Mouse (Mus musculus): ENCODE data around the gene Arhgap20. TPM values are rescaled to one million over a fixed set of nuclear protein-coding genes. Genes with fewer than 3 reads are reported as not detected.

Gene Arhgap20
- polyA plus RNA-seq, 1 experiment from 2014 or later, result 2.8 TPM

- no peak overlapping the region for H3K9ac ChIP-seq (replicated peaks)
- H3K27me3 ChIP-seq, result no peaks in the 10 kb centered on the region
- H3K4me2 ChIP-seq, result no peak overlapping the region
- no peaks in the 10 kb centered on the region for H3K9me3 ChIP-seq
- H3K4me1 ChIP-seq (replicated peaks), result no peaks in the 10 kb centered on the region
- no peak for ATAC-seq (ENCODE audit: insufficient number of reproducible peaks, insufficient read depth, low FRiP score, low TSS enrichment, low read depth)
- no peaks in the 10 kb centered on the region for H3K36me3 ChIP-seq
- 90% methylated on average over 9 of the region's 9 CpGs for WGBS
- no peak overlapping the region for H3K4me3 ChIP-seq (replicated peaks)
- no peak overlapping the region for H3K27ac ChIP-seq
Observed at GRCm38 (mm10) chr9:51799156-51799555, 34.0 kb downstream of the Arhgap20 start.

- Histone ChIP-seq H3K4me1 (replicated peaks) (no peaks in the 10 kb centered on the region), H3K36me3 (no peaks in the 10 kb centered on the region), H3K27ac (no peak overlapping the region), H3K4me3 (replicated peaks) (no peak overlapping the region), H3K9me3 (0 out of 2 replicates have a peak, but pooled peaks cover 3% of the 10 kb centered on the region), H3K27me3 (no peaks in the 10 kb centered on the region), H3K4me2 (no peak overlapping the region), H3K9ac (replicated peaks) (no peak overlapping the region)
- ATAC-seq (ENCODE audit: insufficient number of reproducible peaks, insufficient read depth, low FRiP score, low TSS enrichment, low read depth), result no peak
- 81% methylated on average over 3 of the region's 3 CpGs for WGBS
Observed at GRCm38 (mm10) chr9:51807272-51807671, 42.1 kb downstream of the Arhgap20 start.

DNA sequence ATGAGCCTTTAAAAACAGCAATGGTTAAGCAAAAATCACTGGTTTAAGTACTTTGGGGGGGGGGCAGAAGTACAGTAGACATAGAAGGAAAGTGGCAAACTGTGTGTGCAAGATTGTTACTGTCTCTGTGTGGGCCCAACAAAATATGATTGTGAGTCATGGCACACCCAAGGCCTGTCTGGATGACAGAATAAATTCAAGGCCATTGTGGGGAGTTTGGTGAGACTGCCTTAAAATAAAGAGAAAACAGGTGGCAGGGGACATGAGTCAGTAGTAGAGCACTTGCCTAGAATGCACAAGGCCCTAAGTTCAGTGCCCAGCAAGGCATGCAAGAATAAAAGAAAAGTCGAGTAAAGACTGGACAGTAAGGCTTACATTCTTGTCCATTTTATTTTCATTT lies 47.8 kb downstream of the Arhgap20 start:
- no peak overlapping the region for H3K9ac ChIP-seq (replicated peaks)
- no peak overlapping the region for H3K4me3 ChIP-seq (replicated peaks)
- no peaks in the 10 kb centered on the region for H3K4me1 ChIP-seq (replicated peaks)
- no peak overlapping the region for H3K27ac ChIP-seq
- WGBS, result 90% methylated on average over 1 of the region's 1 CpGs
- no peaks in the 10 kb centered on the region for H3K27me3 ChIP-seq
- no peaks in the 10 kb centered on the region for H3K36me3 ChIP-seq
- H3K4me2 ChIP-seq, result no peak overlapping the region
- ATAC-seq (ENCODE audit: insufficient number of reproducible peaks, insufficient read depth, low FRiP score, low TSS enrichment, low read depth), result no peak
- H3K9me3 ChIP-seq, result no peaks in the 10 kb centered on the region

- H3K4me1 ChIP-seq (replicated peaks), result no peaks in the 10 kb centered on the region
- H3K27ac ChIP-seq, result no peak overlapping the region
- no peaks in the 10 kb centered on the region for H3K36me3 ChIP-seq
- no peak overlapping the region for H3K4me3 ChIP-seq (replicated peaks)
- no peak for ATAC-seq (ENCODE audit: insufficient number of reproducible peaks, insufficient read depth, low FRiP score, low TSS enrichment, low read depth)
- H3K27me3 ChIP-seq, result no peaks in the 10 kb centered on the region
- no peak overlapping the region for H3K4me2 ChIP-seq
- WGBS, result 83% methylated on average over 7 of the region's 7 CpGs
- no peak overlapping the region for H3K9ac ChIP-seq (replicated peaks)
- no peaks in the 10 kb centered on the region for H3K9me3 ChIP-seq
Observed at GRCm38 (mm10) chr9:51824516-51824915, 59.4 kb downstream of the Arhgap20 start.

DNA sequence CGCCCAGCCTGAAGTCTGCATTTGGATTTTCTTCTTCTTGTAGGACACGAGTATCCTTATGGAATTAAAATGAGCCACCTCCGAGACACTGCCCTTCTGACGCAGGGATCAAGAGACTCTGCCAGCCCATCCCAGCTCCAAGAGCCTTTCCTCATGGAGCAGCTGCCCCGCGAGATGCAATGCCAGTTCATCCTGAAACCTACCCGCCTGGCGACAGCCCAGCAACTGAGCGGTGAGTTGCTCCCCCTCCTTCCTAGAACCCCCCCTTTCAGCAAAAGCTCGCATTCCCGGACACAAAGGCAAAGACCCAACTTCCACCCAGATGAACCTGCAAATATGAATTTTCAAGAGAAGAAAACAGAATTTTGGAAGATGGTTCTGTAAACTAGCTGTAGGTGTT lies 66.5 kb downstream of the Arhgap20 start:
- no peak overlapping the region for H3K27ac ChIP-seq
- whole genome bisulfite sequencing, result 81% methylated on average over 11 of the region's 11 CpGs
- no peak for ATAC-seq (ENCODE audit: insufficient number of reproducible peaks, insufficient read depth, low FRiP score, low TSS enrichment, low read depth)

DNA sequence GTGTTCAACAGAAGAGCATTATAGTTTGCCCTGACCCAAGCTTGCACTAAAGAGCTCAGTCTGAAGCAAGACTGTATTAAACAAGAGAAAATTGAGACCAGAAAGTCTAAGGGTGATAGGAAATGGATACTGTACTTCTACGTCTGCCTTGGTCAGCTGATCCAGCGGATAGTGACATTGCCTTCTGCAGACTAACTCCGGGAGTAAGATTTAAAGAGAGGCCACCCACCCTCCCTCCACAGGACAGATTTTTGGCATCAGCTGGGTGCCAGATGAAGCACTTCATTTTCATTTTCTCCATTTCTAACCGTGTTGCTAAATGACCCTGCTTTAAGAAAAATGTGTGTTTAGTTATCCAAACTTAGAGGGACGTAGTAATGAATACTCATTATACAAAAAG lies 67.2 kb downstream of the Arhgap20 start:
- Histone ChIP-seq H3K4me2 (no peak overlapping the region), H3K27ac (no peak overlapping the region), H3K27me3 (no peaks in the 10 kb centered on the region), H3K4me1 (replicated peaks) (0 out of 2 replicates have a peak, but pooled peaks cover 2% of the 10 kb centered on the region), H3K36me3 (no peaks in the 10 kb centered on the region), H3K9ac (replicated peaks) (no peak overlapping the region), H3K4me3 (replicated peaks) (no peak overlapping the region), H3K9me3 (no peaks in the 10 kb centered on the region)
- ATAC-seq (ENCODE audit: insufficient number of reproducible peaks, insufficient read depth, low FRiP score, low TSS enrichment, low read depth), result no peak
- 55% methylated on average over 5 of the region's 5 CpGs for WGBS

More for the DNA sequence above, 66.5 kb downstream of the Arhgap20 start:
- H3K4me3 ChIP-seq (replicated peaks), result no peak overlapping the region
- 0 out of 2 replicates have a peak, but pooled peaks cover 2% of the 10 kb centered on the region for H3K4me1 ChIP-seq (replicated peaks)
- H3K9ac ChIP-seq (replicated peaks), result no peak overlapping the region
- no peaks in the 10 kb centered on the region for H3K27me3 ChIP-seq
- H3K36me3 ChIP-seq, result no peaks in the 10 kb centered on the region
- H3K4me2 ChIP-seq, result no peak overlapping the region
- H3K9me3 ChIP-seq, result no peaks in the 10 kb centered on the region

- Histone ChIP-seq H3K36me3 (no peaks in the 10 kb centered on the region), H3K27ac (no peak overlapping the region), H3K4me3 (replicated peaks) (no peak overlapping the region), H3K4me2 (no peak overlapping the region), H3K27me3 (no peaks in the 10 kb centered on the region), H3K9ac (replicated peaks) (no peak overlapping the region), H3K9me3 (no peaks in the 10 kb centered on the region), H3K4me1 (replicated peaks) (no peaks in the 10 kb centered on the region)
- whole genome bisulfite sequencing, result 82% methylated on average over 7 of the region's 7 CpGs
- no peak for ATAC-seq (ENCODE audit: insufficient number of reproducible peaks, insufficient read depth, low FRiP score, low TSS enrichment, low read depth)
Observed at GRCm38 (mm10) chr9:51837716-51838115, 72.6 kb downstream of the Arhgap20 start.

DNA sequence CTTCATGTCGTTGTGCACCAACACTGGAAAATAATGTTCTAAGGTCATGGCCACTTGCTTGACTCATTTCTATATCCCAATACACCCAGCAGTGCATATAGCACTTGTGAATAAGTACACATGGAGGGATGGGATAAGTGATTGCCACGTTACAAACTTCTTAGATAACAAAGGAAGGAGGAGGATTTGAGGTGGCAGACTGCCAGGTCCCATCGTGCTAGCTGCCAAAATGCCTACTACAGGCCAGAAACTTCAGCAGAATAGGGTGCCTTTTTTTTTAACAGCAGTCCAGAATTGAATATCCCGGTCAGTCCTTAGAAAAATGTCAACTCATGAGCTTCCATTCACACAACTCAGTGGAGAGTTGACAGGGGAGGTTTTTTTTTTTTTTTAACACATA lies 78.1 kb downstream of the Arhgap20 start:
- 81% methylated on average over 4 of the region's 4 CpGs for WGBS
- Histone ChIP-seq H3K4me2 (no peak overlapping the region), H3K9ac (replicated peaks) (no peak overlapping the region), H3K4me1 (replicated peaks) (no peaks in the 10 kb centered on the region), H3K9me3 (no peaks in the 10 kb centered on the region), H3K36me3 (no peaks in the 10 kb centered on the region), H3K27me3 (no peaks in the 10 kb centered on the region), H3K4me3 (replicated peaks) (no peak overlapping the region), H3K27ac (no peak overlapping the region)
- ATAC-seq (ENCODE audit: insufficient number of reproducible peaks, insufficient read depth, low FRiP score, low TSS enrichment, low read depth), result no peak

- Histone ChIP-seq H3K4me1 (replicated peaks) (no peaks in the 10 kb centered on the region), H3K27me3 (no peaks in the 10 kb centered on the region), H3K9ac (replicated peaks) (no peak overlapping the region), H3K9me3 (no peaks in the 10 kb centered on the region), H3K27ac (no peak overlapping the region), H3K36me3 (no peaks in the 10 kb centered on the region), H3K4me2 (no peak overlapping the region), H3K4me3 (replicated peaks) (no peak overlapping the region)
- WGBS, result 87% methylated on average over 10 of the region's 10 CpGs
- ATAC-seq (ENCODE audit: insufficient number of reproducible peaks, insufficient read depth, low FRiP score, low TSS enrichment, low read depth), result no peak
Observed at GRCm38 (mm10) chr9:51845796-51846195, 80.7 kb downstream of the Arhgap20 start.

GRCm38 (mm10) chr9:51853772-51854171 lies 88.6 kb downstream of the Arhgap20 start:
- H3K36me3 ChIP-seq, result no peaks in the 10 kb centered on the region
- no peak overlapping the region for H3K27ac ChIP-seq
- no peak for ATAC-seq (ENCODE audit: insufficient number of reproducible peaks, insufficient read depth, low FRiP score, low TSS enrichment, low read depth)
- 81% methylated on average over 5 of the region's 5 CpGs for WGBS
- no peak overlapping the region for H3K4me2 ChIP-seq
- no peaks in the 10 kb centered on the region for H3K27me3 ChIP-seq
- no peaks in the 10 kb centered on the region for H3K9me3 ChIP-seq
- H3K4me3 ChIP-seq (replicated peaks), result no peak overlapping the region
- H3K9ac ChIP-seq (replicated peaks), result no peak overlapping the region
- H3K4me1 ChIP-seq (replicated peaks), result no peaks in the 10 kb centered on the region

DNA sequence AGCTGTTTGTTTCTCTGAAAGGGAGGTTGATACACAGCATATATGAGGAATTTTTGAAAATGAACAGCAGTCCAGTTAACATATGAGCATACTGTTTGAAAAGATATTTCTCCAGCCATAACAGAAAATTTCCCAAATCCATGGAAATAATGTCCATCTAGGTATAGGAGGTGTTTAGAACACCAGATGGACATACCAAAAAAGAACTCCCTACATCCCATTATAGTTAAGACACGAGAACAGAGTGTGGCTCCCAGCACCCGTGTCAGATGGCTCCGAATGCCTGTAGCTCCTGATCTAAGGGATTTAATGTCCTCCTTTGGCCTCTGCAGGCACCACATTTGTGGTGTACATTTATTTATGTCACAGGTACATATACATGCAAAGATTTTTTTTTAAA lies 99.1 kb downstream of the Arhgap20 start:
- WGBS, result 83% methylated on average over 3 of the region's 3 CpGs
- no peak overlapping the region for H3K9ac ChIP-seq (replicated peaks)
- H3K9me3 ChIP-seq, result no peaks in the 10 kb centered on the region
- no peaks in the 10 kb centered on the region for H3K36me3 ChIP-seq
- no peaks in the 10 kb centered on the region for H3K4me1 ChIP-seq (replicated peaks)
- H3K27me3 ChIP-seq, result no peaks in the 10 kb centered on the region
- no peak for ATAC-seq (ENCODE audit: insufficient number of reproducible peaks, insufficient read depth, low FRiP score, low TSS enrichment, low read depth)
- H3K27ac ChIP-seq, result no peak overlapping the region
- H3K4me3 ChIP-seq (replicated peaks), result no peak overlapping the region
- no peak overlapping the region for H3K4me2 ChIP-seq

DNA sequence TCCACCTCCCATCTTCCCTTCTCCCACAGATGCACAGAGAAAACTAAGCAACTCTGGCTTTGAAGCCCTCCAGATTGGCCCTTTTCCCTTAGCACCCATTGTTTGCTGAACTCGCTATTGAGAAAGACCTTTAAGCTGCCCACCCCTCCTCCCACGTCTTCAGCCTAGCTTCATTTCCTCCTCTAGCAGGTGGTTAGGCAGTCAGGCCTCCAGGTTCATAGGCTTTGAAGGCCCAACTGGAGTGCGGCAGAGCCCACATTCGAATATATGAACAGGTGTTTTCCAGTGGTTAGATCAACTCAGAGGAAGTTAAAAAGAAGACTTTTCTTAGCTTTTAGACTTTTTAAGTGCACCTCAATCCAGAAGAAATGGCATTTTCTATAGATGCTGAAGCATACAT lies 101.5 kb downstream of the Arhgap20 start:
- 71% methylated on average over 4 of the region's 4 CpGs for WGBS
- Histone ChIP-seq H3K4me2 (no peak overlapping the region), H3K27me3 (no peaks in the 10 kb centered on the region), H3K9me3 (no peaks in the 10 kb centered on the region), H3K4me3 (replicated peaks) (no peak overlapping the region), H3K36me3 (no peaks in the 10 kb centered on the region), H3K9ac (replicated peaks) (no peak overlapping the region), H3K4me1 (replicated peaks) (no peaks in the 10 kb centered on the region), H3K27ac (no peak overlapping the region)
- ATAC-seq (ENCODE audit: insufficient number of reproducible peaks, insufficient read depth, low FRiP score, low TSS enrichment, low read depth), result no peak

Measured in limb, embryonic 12.5 days (tissue).